Comparison of ENCODE assay signal across 8 mouse cellular contexts in genomic region chr4:132178630-132179059, GRCm38 (mm10). TPM values are rescaled to one million over a fixed set of nuclear protein-coding genes. Genes with fewer than 3 reads are reported as not detected.
DNase-seq lines count a peak whose midpoint lies in the region; ATAC-seq and TF ChIP-seq lines count a peak whose summit lies in the region.

No protein-coding gene starts in this region.

- H3K36me3 ChIP-seq in heart, embryonic 11.5 days (ENCODE audit: control insufficient read depth, insufficient read depth, low read length): peaks cover 3% of the 10 kb centered on the region; the same call in 1 of the 2 replicates
- H3K36me3 ChIP-seq in kidney, embryonic 15.5 days: peaks cover 30% of the 10 kb centered on the region
- H3K36me3 ChIP-seq in liver, postnatal 0 days (replicated peaks; ENCODE audit: insufficient read depth, low read length): peaks cover 5% of the 10 kb centered on the region; the same call in 1 of the 2 replicates
- peaks cover 24% of the 10 kb centered on the region for H3K36me3 ChIP-seq in neural tube, embryonic 13.5 days

- no peaks in the 10 kb centered on the region for H3K9me3 ChIP-seq in heart, embryonic 11.5 days (replicated peaks; ENCODE audit: control insufficient read depth, low read length)
- no peaks in the 10 kb centered on the region for H3K9me3 ChIP-seq in kidney, embryonic 15.5 days (replicated peaks)
- H3K9me3 ChIP-seq in liver, postnatal 0 days (ENCODE audit: low read length): no peaks in the 10 kb centered on the region
- no peaks in the 10 kb centered on the region for H3K9me3 ChIP-seq in neural tube, embryonic 13.5 days

- no peak overlapping the region for H3K4me3 ChIP-seq in heart, embryonic 11.5 days (ENCODE audit: low read depth, low read length)
- no peak overlapping the region for H3K4me3 ChIP-seq in kidney, embryonic 15.5 days (replicated peaks)
- H3K4me3 ChIP-seq in liver, postnatal 0 days (ENCODE audit: low read depth, low read length): no peak overlapping the region
- H3K4me3 ChIP-seq in neural tube, embryonic 13.5 days: no peak overlapping the region

- H3K27ac ChIP-seq in heart, embryonic 11.5 days (ENCODE audit: low read depth, low read length): no peak overlapping the region
- no peak overlapping the region for H3K27ac ChIP-seq in kidney, embryonic 15.5 days
- H3K27ac ChIP-seq in liver, postnatal 0 days (ENCODE audit: low read depth): no peak overlapping the region
- H3K27ac ChIP-seq in neural tube, embryonic 13.5 days (replicated peaks): no peak overlapping the region

- WGBS in heart, embryonic 11.5 days (ENCODE audit: insufficient replicate concordance): 11% methylated on average over 10 of the region's 10 CpGs
- WGBS in kidney, embryonic 15.5 days: 10% methylated on average over 10 of the region's 10 CpGs
- 8% methylated on average over 10 of the region's 10 CpGs for WGBS in liver, postnatal 0 days (ENCODE audit: insufficient replicate concordance)
- 7% methylated on average over 10 of the region's 10 CpGs for WGBS in neural tube, embryonic 13.5 days

- peak; percentile 96 for TF ChIP-seq CTCF in liver, postnatal 0 days (IDR thresholded peaks at IDR 0.05; ENCODE audit: low read depth)

- no peak overlapping the region for H3K9ac ChIP-seq in heart, embryonic 11.5 days (ENCODE audit: low read depth, low read length)
- H3K9ac ChIP-seq in kidney, embryonic 15.5 days: no peak overlapping the region
- no peak overlapping the region for H3K9ac ChIP-seq in liver, postnatal 0 days (replicated peaks)
- no peak overlapping the region for H3K9ac ChIP-seq in neural tube, embryonic 13.5 days

- no peaks in the 10 kb centered on the region for H3K4me1 ChIP-seq in heart, embryonic 11.5 days (ENCODE audit: control insufficient read depth, insufficient read depth, low read length)
- H3K4me1 ChIP-seq in kidney, embryonic 15.5 days: peaks cover 16% of the 10 kb centered on the region
- no peaks in the 10 kb centered on the region for H3K4me1 ChIP-seq in liver, postnatal 0 days (ENCODE audit: insufficient read depth)
- H3K4me1 ChIP-seq in neural tube, embryonic 13.5 days (replicated peaks): 0 out of 2 replicates have a peak, but pooled peaks cover 3% of the 10 kb centered on the region

- TF ChIP-seq EP300 in liver, postnatal 0 days (IDR thresholded peaks at IDR 0.05; ENCODE audit: low read depth): no peak

- peak overlapping the region; percentile 33; the same call in 1 of the 2 replicates for H3K4me2 ChIP-seq in heart, embryonic 11.5 days
- no peak overlapping the region for H3K4me2 ChIP-seq in kidney, embryonic 15.5 days
- H3K4me2 ChIP-seq in liver, postnatal 0 days (ENCODE audit: low read depth, low read length): no peak overlapping the region
- H3K4me2 ChIP-seq in neural tube, embryonic 13.5 days: no peak overlapping the region

- peak; percentile 77; the same call in 1 of the 2 replicates for ATAC-seq in heart, embryonic 11.5 days (replicated peaks; ENCODE audit: insufficient number of reproducible peaks, low FRiP score, low TSS enrichment)
- ATAC-seq in kidney, embryonic 15.5 days (replicated peaks; ENCODE audit: low FRiP score): peak; percentile 77; the same call in 1 of the 2 replicates
- ATAC-seq in liver, postnatal 0 days: peak; percentile 77
- ATAC-seq in neural tube, embryonic 13.5 days (ENCODE audit: low read depth): peak; percentile 80

- DNase-seq in A20 (ENCODE audit: low read depth, low spot score): peak; percentile 81
- peak; percentile 45 for DNase-seq in Muller cell, postnatal 12 days (ENCODE audit: inconsistent ontology term)
- DNase-seq in cerebellum, postnatal 36 days: peak; percentile 37 to 77
- DNase-seq in liver, postnatal 0 days: peak; percentile 73
- peak; percentile 68 for DNase-seq in thymus, postnatal 14 days

- no peaks in the 10 kb centered on the region for H3K27me3 ChIP-seq in heart, embryonic 11.5 days (ENCODE audit: control insufficient read depth, insufficient read depth, low read length)
- H3K27me3 ChIP-seq in kidney, embryonic 15.5 days: no peaks in the 10 kb centered on the region
- H3K27me3 ChIP-seq in liver, postnatal 0 days (ENCODE audit: insufficient read depth, low read length): 0 out of 2 replicates have a peak, but pooled peaks cover 3% of the 10 kb centered on the region
- H3K27me3 ChIP-seq in neural tube, embryonic 13.5 days: no peaks in the 10 kb centered on the region

RNA-seq across cellular contexts. Expression of gene Ythdf2, which starts 33.5 kb away (rescaled TPM):
- polyA plus RNA-seq in heart, embryonic 11.5 days (2014; fragmentation: Nextera tagmentation; extraction: Ambion mirVana): 72.5 and 77.9 TPM in 2 replicates
- 107 and 113 TPM in 2 replicates for polyA plus RNA-seq in kidney, embryonic 15.5 days (2015; fragmentation: Nextera tagmentation; extraction: Ambion mirVana)
- polyA plus RNA-seq in liver, postnatal 0 days (2015; fragmentation: Nextera tagmentation; extraction: Ambion mirVana): 26.9 and 27.6 TPM in 2 replicates
- 123 and 125 TPM in 2 replicates for polyA plus RNA-seq in neural tube, embryonic 13.5 days (2015; fragmentation: Nextera tagmentation; extraction: Ambion mirVana)

RNA-seq across cellular contexts. Expression of gene Oprd1, which starts 34.4 kb away (rescaled TPM):
- polyA plus RNA-seq in heart, embryonic 11.5 days (2014; fragmentation: Nextera tagmentation; extraction: Ambion mirVana): 0.53 and 1.3 TPM in 2 replicates
- 0.23 and 0.41 TPM in 2 replicates for polyA plus RNA-seq in kidney, embryonic 15.5 days (2015; fragmentation: Nextera tagmentation; extraction: Ambion mirVana)
- polyA plus RNA-seq in liver, postnatal 0 days (2015; fragmentation: Nextera tagmentation; extraction: Ambion mirVana): not detected in 2 replicates
- polyA plus RNA-seq in neural tube, embryonic 13.5 days (2015; fragmentation: Nextera tagmentation; extraction: Ambion mirVana): 0.77 and 0.96 TPM in 2 replicates
